8 mouse cellular contexts compared by ENCODE assay signal in the genomic region with DNA sequence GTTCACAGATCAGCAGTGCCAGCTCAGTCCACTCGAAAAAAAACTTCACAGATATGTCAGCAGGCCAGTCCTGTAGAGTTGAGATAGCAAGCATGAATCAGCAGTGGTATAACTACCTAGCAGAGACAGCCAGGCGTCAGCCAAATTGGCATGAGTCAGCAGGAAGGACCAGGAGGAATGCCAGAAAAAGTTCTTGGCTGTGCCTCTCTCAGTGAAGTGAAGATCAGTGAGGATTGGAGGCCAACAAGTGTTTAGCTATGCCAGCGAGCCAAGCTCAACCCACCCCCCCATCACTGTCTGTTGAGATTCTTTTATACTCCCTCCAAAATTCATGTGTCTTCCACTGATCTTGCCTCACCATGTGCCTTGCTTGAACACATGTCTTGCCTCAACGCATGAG.
A peak's percentile ranks its signal among the peaks of the same experiment; 100 is the strongest.
DNase-seq lines count a peak whose midpoint lies in the region; ATAC-seq lines count a peak whose summit lies in the region.
"Had no signal": no experiment of that assay in that cellular context is flagged by ENCODE, and none has a peak within 500 bp of the region (broad histone marks: within the 10 kb centered on the region; RNA-seq: fewer than 3 reads in every experiment).

No protein-coding gene starts in this region.

- peak; percentile 76 for DNase-seq in right cerebral cortex, adult 18-20 months
- no peak for DNase-seq in right cerebral cortex, postnatal 4 days
- DNase-seq in layer of hippocampus, adult 9-10 months (ENCODE audit: low spot score) = peak; percentile 24
- DNase-seq in right cerebral cortex, postnatal 36 days (ENCODE audit: low spot score in 2 of 2) = peak; percentile 16 to 50
- no peak for DNase-seq in kidney, postnatal 36 days
- no peak for DNase-seq in T-cell, adult 2 months (ENCODE audit: low spot score)

- H3K9ac ChIP-seq in forebrain, embryonic 16.5 days (replicated peaks; ENCODE audit: low read depth, low read length) = no peak overlapping the region
- H3K9ac ChIP-seq: midbrain, embryonic 12.5 days had no signal

- no peak overlapping the region for H3K4me3 ChIP-seq in forebrain, embryonic 16.5 days (replicated peaks; ENCODE audit: low read length)
- H3K4me3 ChIP-seq: midbrain, embryonic 12.5 days had no signal

- no peak overlapping the region for H3K4me2 ChIP-seq in forebrain, embryonic 16.5 days (ENCODE audit: low read length)
- H3K4me2 ChIP-seq: midbrain, embryonic 12.5 days had no signal

- H3K27me3 ChIP-seq in forebrain, embryonic 16.5 days (replicated peaks; ENCODE audit: control insufficient read depth, insufficient read depth, low read length) = no peaks in the 10 kb centered on the region
- H3K27me3 ChIP-seq: midbrain, embryonic 12.5 days had no signal

- H3K9me3 ChIP-seq in forebrain, embryonic 16.5 days (ENCODE audit: control insufficient read depth, low read length) = no peaks in the 10 kb centered on the region
- H3K9me3 ChIP-seq: midbrain, embryonic 12.5 days had no signal

- peak; percentile 55 for ATAC-seq in forebrain, embryonic 16.5 days

- no peaks in the 10 kb centered on the region for H3K36me3 ChIP-seq in forebrain, embryonic 16.5 days (ENCODE audit: control insufficient read depth, insufficient read depth)
- H3K36me3 ChIP-seq: midbrain, embryonic 12.5 days had no signal

- no peaks in the 10 kb centered on the region for H3K4me1 ChIP-seq in forebrain, embryonic 16.5 days (replicated peaks; ENCODE audit: control insufficient read depth, insufficient read depth, low read length)
- H3K4me1 ChIP-seq: midbrain, embryonic 12.5 days had no signal

- WGBS in forebrain, embryonic 16.5 days = 66% methylated on average over 4 of the region's 4 CpGs

- no peak overlapping the region for H3K27ac ChIP-seq in forebrain, embryonic 16.5 days (ENCODE audit: low read length)
- H3K27ac ChIP-seq: midbrain, embryonic 12.5 days had no signal

Comparison
In these comparisons a context has a peak if more than half of its experiments do, and no peak if none do; other contexts are left out.
1. DNase-seq: peak in right cerebral cortex, adult 18-20 months (single experiment), layer of hippocampus, adult 9-10 months (single experiment) and right cerebral cortex, postnatal 36 days (2 of 2); none in right cerebral cortex, postnatal 4 days (single experiment), kidney, postnatal 36 days (0 of 2) and T-cell, adult 2 months (single experiment).